Mouse (Mus musculus) liver, postnatal 0 days (tissue): ENCODE results near the gene Twist1.

Experiments used
- CTCF ChIP-seq: sonication (generic); IDR thresholded peaks from 2 replicates; pipeline ENCODE4 v1.5.1; 2016; ENCODE audit warnings: antibody characterized with exemption, low read depth
- EP300 ChIP-seq: IDR thresholded peaks from 2 replicates; pipeline ENCODE4 v1.6.1; 2016; ENCODE audit warnings: antibody characterized with exemption, low read depth, mild to moderate bottlenecking

- TF ChIP-seq CTCF (no peak), EP300 (no peak)
These were observed 1.7 kb upstream of the Twist1 start for GRCm38 (mm10) chr12:33955606-33956295.
